Mouse (Mus musculus) ES-Bruce4 (cell line): ENCODE data around the gene Mtor. TPM values are rescaled to one million over a fixed set of nuclear protein-coding genes. Genes with fewer than 3 reads are reported as not detected.

ENCODE experiments used
- H3K27ac ChIP-seq: 2 replicates; pipeline ENCODE4 v1.5.1; 2012; ENCODE audit warnings: low read length, inconsistent platforms; ENCODE audit not compliant: insufficient read depth
- H3K27me3 ChIP-seq: 2 replicates; pipeline ENCODE4 v1.6.1; 2012; ENCODE audit warnings: mild to moderate bottlenecking, low read length, inconsistent platforms; ENCODE audit not compliant: control insufficient read depth, poor library complexity, insufficient read depth, severe bottlenecking
- H3K36me3 ChIP-seq: 2 replicates; pipeline ENCODE4 v1.6.1; 2012; ENCODE audit warnings: inconsistent platforms, mild to moderate bottlenecking, low read length, moderate library complexity; ENCODE audit not compliant: control insufficient read depth, poor library complexity, insufficient read depth, severe bottlenecking
- H3K4me1 ChIP-seq: one replicate; pipeline ENCODE4 v1.8.1; 2011; ENCODE audit warnings: low read length; ENCODE audit not compliant: control insufficient read depth, insufficient read depth
- H3K4me3 ChIP-seq: 2 replicates; pipeline ENCODE4 v1.5.1; 2011; ENCODE audit warnings: low read depth, mild to moderate bottlenecking, low read length
- H3K9ac ChIP-seq: 2 replicates; pipeline ENCODE4 v1.6.1; 2012; ENCODE audit warnings: low read depth, mild to moderate bottlenecking, inconsistent platforms; ENCODE audit not compliant: poor library complexity, severe bottlenecking
- H3K9me3 ChIP-seq: replicated peaks from 2 replicates; pipeline ENCODE4 v1.6.1; 2012; ENCODE audit warnings: mild to moderate bottlenecking, low read length, inconsistent platforms; ENCODE audit not compliant: control insufficient read depth, poor library complexity, insufficient read depth, severe bottlenecking
- CTCF ChIP-seq: IDR thresholded peaks from one replicate; pipeline ENCODE4 v1.8.1; 2011; ENCODE audit warnings: low read depth, low read length
- EP300 ChIP-seq: IDR thresholded peaks from 2 replicates; pipeline ENCODE4 v1.6.1; 2011; ENCODE audit warnings: low read depth, low read length; ENCODE audit not compliant: insufficient read depth
- POLR2A ChIP-seq: IDR thresholded peaks from one replicate; pipeline ENCODE4 v1.8.1; 2011; ENCODE audit warnings: low read length; ENCODE audit not compliant: insufficient read depth
- polyA plus RNA-seq: library from polyadenylated mRNA; stranded (reverse); fragments of >200 nt; gene quantifications from 2 replicates; pipeline ENCODE4 v1.2.4, GENCODE M21; 2011; ENCODE audit warnings: low read depth; ENCODE audit not compliant: missing spikeins, insufficient read depth, insufficient read length

Gene Mtor
- polyA plus RNA-seq, 1 experiment, result 26.0 TPM

GRCm38 (mm10) chr4:148570138-148570537 lies 121.7 kb downstream of the Mtor start:
- H3K9me3 ChIP-seq, result no peaks in the 10 kb centered on the region
- no peaks in the 10 kb centered on the region for H3K4me1 ChIP-seq
- peaks cover 47% of the 10 kb centered on the region for H3K36me3 ChIP-seq
- H3K4me3 ChIP-seq, result no peak overlapping the region
- no peak overlapping the region for H3K27ac ChIP-seq
- H3K9ac ChIP-seq, result no peak overlapping the region
- no peak for TF ChIP-seq EP300
- no peak for TF ChIP-seq CTCF
- TF ChIP-seq POLR2A, result no peak
- H3K27me3 ChIP-seq, result no peaks in the 10 kb centered on the region

DNA sequence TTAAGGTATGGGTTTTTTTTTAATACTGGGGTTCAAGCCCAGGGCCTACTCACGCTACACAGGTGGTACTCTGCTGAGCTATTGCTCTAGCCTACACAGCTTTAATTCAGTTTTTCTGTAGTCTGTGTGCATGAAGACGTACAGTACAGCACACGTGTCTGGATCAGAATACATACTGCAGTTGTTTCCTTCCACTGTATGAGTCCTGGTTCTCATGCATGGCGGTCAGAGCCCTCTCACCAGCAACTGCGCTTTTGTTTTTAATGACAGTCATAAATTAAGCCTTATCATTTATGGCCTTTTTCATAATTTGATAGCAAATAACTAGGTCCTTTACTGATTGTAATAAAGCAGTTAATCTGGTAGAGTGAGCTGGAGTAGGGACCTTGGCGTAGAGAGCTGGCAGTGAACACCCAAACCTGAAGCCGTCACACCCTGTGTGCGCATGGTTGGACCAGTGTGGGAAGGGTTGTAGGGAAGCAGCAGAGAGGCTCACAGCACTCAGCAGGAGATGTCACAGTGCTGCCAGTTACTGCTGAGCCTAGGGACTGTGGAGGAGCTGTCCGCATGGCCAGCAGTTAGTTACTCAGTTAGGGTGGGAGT lies 122.4 kb downstream of the Mtor start:
- Histone ChIP-seq H3K9me3 (no peaks in the 10 kb centered on the region), H3K27me3 (no peaks in the 10 kb centered on the region), H3K4me3 (no peak overlapping the region), H3K9ac (no peak overlapping the region), H3K36me3 (peaks cover 49% of the 10 kb centered on the region), H3K4me1 (no peaks in the 10 kb centered on the region), H3K27ac (no peak overlapping the region)
- TF ChIP-seq CTCF (no peak), EP300 (no peak), POLR2A (no peak)

DNA sequence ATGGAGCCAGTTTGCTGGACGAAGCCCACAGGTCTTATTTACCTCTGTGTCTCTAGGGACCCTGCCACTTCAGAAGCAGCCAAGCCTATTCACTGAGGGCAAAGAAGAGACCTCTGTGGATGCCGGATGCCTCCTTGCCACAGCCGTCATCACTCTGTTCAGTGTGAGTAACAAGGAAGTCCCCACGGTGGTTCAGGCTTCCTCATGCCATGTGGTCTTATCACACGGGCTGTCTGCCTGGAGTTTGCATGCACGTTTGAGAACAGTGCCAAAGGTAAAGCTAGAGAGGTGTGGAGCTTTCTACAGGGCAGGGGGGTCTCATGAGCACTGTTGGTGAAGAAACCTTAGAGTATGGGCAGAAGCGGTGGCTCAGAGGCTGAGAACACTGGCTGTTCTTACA lies 124.8 kb downstream of the Mtor start:
- peaks cover 48% of the 10 kb centered on the region for H3K36me3 ChIP-seq
- no peaks in the 10 kb centered on the region for H3K4me1 ChIP-seq
- H3K4me3 ChIP-seq, result no peak overlapping the region
- no peaks in the 10 kb centered on the region for H3K9me3 ChIP-seq
- no peak overlapping the region for H3K27ac ChIP-seq
- H3K27me3 ChIP-seq, result no peaks in the 10 kb centered on the region
- TF ChIP-seq CTCF (no peak), EP300 (no peak), POLR2A (no peak)
- H3K9ac ChIP-seq, result no peak overlapping the region

- TF ChIP-seq CTCF (no peak), EP300 (no peak), POLR2A (no peak)
- no peak overlapping the region for H3K4me3 ChIP-seq
- peaks cover 24% of the 10 kb centered on the region for H3K36me3 ChIP-seq
- no peaks in the 10 kb centered on the region for H3K9me3 ChIP-seq
- no peaks in the 10 kb centered on the region for H3K4me1 ChIP-seq
- no peaks in the 10 kb centered on the region for H3K27me3 ChIP-seq
- H3K27ac ChIP-seq, result no peak overlapping the region
- H3K9ac ChIP-seq, result no peak overlapping the region
Observed at GRCm38 (mm10) chr4:148580765-148581164, 132.4 kb downstream of the Mtor start.

DNA sequence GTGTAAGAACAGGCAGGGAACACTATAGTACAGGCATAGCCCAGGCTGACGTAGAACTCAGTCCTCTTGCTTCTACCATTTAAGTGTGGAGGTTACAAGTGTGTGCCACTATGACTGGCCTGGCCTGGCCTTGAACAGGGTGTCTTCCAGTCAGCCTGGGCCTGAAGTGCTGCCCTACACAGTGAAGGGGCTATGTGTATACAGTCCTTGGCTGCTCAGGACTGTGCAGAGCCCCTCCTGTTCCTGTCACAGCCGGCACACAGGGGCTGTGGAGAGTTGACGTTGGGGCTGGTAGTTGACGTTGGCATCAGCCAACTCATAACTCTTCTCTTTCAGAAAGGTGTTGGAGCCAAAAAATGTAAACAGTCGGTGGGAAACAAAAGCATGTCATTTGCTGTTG lies 133.0 kb downstream of the Mtor start:
- Histone ChIP-seq H3K27ac (no peak overlapping the region), H3K9me3 (no peaks in the 10 kb centered on the region), H3K27me3 (no peaks in the 10 kb centered on the region), H3K4me3 (no peak overlapping the region), H3K9ac (no peak overlapping the region), H3K36me3 (peaks cover 19% of the 10 kb centered on the region), H3K4me1 (no peaks in the 10 kb centered on the region)
- TF ChIP-seq CTCF (no peak), EP300 (no peak), POLR2A (no peak)

DNA sequence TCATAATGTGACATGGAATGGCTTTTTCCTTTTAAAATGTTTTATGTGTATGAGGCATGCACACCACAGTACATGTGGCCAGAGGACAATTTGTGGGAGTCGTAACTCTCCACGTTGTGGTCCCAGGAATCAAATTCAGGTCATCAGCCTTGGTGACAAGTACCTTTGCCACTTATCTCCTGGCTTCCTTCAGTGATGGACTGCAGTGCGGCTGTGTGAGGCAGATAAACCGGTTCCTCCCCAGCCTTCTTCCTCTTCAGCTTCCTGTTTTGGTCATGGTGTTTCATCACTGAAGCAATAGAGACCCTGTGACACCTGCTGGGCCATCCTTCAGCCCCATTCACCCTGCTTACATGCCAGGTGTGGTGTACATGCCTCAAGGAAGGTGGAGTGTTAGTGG lies 134.8 kb downstream of the Mtor start:
- Histone ChIP-seq H3K4me1 (no peaks in the 10 kb centered on the region), H3K27ac (no peak overlapping the region), H3K27me3 (no peaks in the 10 kb centered on the region), H3K9ac (no peak overlapping the region), H3K4me3 (no peak overlapping the region), H3K36me3 (peaks cover 12% of the 10 kb centered on the region; the same call in 1 of the 2 replicates), H3K9me3 (no peaks in the 10 kb centered on the region)
- TF ChIP-seq CTCF (no peak), POLR2A (no peak), EP300 (no peak)
